Mouse (Mus musculus) cerebellum, adult 2 months (tissue): ENCODE measurements around the gene Adh7. TPM values are rescaled to one million over a fixed set of nuclear protein-coding genes. Genes with fewer than 3 reads are reported as not detected.
A peak's percentile ranks its signal among the peaks of the same experiment; 100 is the strongest.

Source experiments
- DNase-seq, 2 experiments: peaks; one replicate each; pipeline ENCODE4 v3.0.0; 2021
- H3K27ac ChIP-seq: fragments of 200-500 bp; 2 replicates; pipeline ENCODE4 v1.5.1; 2012; ENCODE audit warnings: low read length, control low read depth, inconsistent platforms; ENCODE audit not compliant: insufficient read depth
- H3K27me3 ChIP-seq: fragments of 200-500 bp; 2 replicates; pipeline ENCODE4 v1.6.1; 2012; ENCODE audit warnings: inconsistent platforms, mild to moderate bottlenecking, low read length, moderate library complexity; ENCODE audit not compliant: control insufficient read depth, insufficient read depth
- H3K4me1 ChIP-seq: fragments of 200-500 bp; 2 replicates; pipeline ENCODE4 v1.6.1; 2011; ENCODE audit warnings: low read length; ENCODE audit not compliant: control insufficient read depth, insufficient read depth
- H3K4me3 ChIP-seq: fragments of 200-500 bp; replicated peaks from 2 replicates; pipeline ENCODE3; 2011; ENCODE audit warnings: mild to moderate bottlenecking, low read depth, low read length, control low read depth; ENCODE audit not compliant: insufficient read depth
- CTCF ChIP-seq: fragments of 200-500 bp; IDR thresholded peaks from 2 replicates; pipeline ENCODE4 v1.5.1; 2011; ENCODE audit warnings: low read depth, mild to moderate bottlenecking, control low read depth, low read length, moderate library complexity, borderline replicate concordance; ENCODE audit not compliant: insufficient read depth
- POLR2A ChIP-seq: fragments of 200-500 bp; IDR thresholded peaks from 2 replicates; pipeline ENCODE4 v1.6.1; 2011; ENCODE audit warnings: low read length, control low read depth, borderline replicate concordance; ENCODE audit not compliant: insufficient read depth
- WGBS: fragments of 180-500 bp; shearing (Covaris S2); methylation state at CpG from one replicate; pipeline ENCODE4 v1.1.7; 2018; 5-methylcytosine and 5-hydroxymethylcytosine counted together
- polyA plus RNA-seq: library from polyadenylated mRNA; depleted of rRNA; stranded (reverse); fragments of >200 nt; gene quantifications from 2 replicates; pipeline ENCODE4 v1.2.3, GENCODE M21; 2012

Adh7 gene
- polyA plus RNA-seq, 1 experiment, result not detected

GRCm38 (mm10) chr3:138247241-138247640 lies 29.7 kb downstream of the Adh7 start:
- H3K27me3 ChIP-seq, result no peaks in the 10 kb centered on the region
- no peak overlapping the region for H3K27ac ChIP-seq
- WGBS, result 87% methylated on average over 4 of the region's 4 CpGs
- TF ChIP-seq POLR2A (no peak), CTCF (no peak)
- no peak overlapping the region for H3K4me3 ChIP-seq
- no peak for DNase-seq
- H3K4me1 ChIP-seq, result no peaks in the 10 kb centered on the region

GRCm38 (mm10) chr3:138248011-138248410 lies 30.5 kb downstream of the Adh7 start:
- no peaks in the 10 kb centered on the region for H3K27me3 ChIP-seq
- H3K27ac ChIP-seq, result no peak overlapping the region
- H3K4me1 ChIP-seq, result no peaks in the 10 kb centered on the region
- H3K4me3 ChIP-seq, result no peak overlapping the region
- TF ChIP-seq CTCF (no peak), POLR2A (no peak)
- no peak for DNase-seq
- 46% methylated on average over 7 of the region's 7 CpGs for WGBS

DNA sequence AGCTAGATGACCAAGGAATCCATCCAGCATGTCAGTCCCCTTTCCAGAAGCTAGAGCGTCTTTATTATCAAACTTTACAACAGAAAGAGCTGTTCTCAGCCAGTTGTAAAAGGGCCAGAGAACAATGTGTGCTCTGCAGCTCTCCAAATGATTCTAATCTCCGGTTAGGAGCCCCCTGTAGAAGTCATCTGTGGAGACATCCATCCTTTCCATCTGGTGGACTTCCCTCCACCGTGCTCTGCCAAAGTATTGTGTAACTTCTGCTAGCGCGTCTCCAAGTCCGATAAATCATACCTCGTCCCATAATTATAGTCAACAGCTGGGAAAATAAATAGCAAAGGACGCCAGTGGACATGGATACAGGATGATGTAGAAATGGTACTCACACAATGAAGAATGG lies 31.2 kb downstream of the Adh7 start:
- Histone ChIP-seq H3K4me1 (no peaks in the 10 kb centered on the region), H3K27ac (no peak overlapping the region), H3K27me3 (no peaks in the 10 kb centered on the region), H3K4me3 (no peak overlapping the region)
- TF ChIP-seq CTCF (no peak), POLR2A (no peak)
- DNase-seq, result peak in 1 of 2 experiments; percentile 8
- WGBS, result 33% methylated on average over 8 of the region's 8 CpGs

DNA sequence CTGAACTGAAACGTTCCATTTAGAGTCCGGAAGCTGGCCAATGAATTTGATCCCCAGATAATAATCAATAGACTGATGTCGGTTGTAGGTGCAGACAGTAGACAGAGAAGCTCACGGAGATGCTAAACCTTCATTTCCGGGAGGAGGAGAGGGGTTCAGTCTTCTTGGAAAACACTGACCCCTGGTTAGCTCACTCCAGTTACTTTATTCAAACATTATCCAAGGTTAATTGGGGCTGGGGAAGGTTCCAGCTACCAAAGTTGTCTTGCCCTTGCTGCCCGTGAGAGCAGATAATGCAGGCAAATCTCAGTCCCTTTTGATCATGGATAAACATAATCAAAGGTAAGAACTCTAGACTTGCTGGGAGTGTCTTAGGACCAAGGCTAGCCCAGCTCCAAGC lies 33.6 kb downstream of the Adh7 start:
- TF ChIP-seq POLR2A (no peak), CTCF (no peak)
- H3K27me3 ChIP-seq, result no peaks in the 10 kb centered on the region
- WGBS, result 89% methylated on average over 6 of the region's 6 CpGs
- no peak for DNase-seq
- H3K4me3 ChIP-seq, result no peak overlapping the region
- no peaks in the 10 kb centered on the region for H3K4me1 ChIP-seq
- no peak overlapping the region for H3K27ac ChIP-seq

DNA sequence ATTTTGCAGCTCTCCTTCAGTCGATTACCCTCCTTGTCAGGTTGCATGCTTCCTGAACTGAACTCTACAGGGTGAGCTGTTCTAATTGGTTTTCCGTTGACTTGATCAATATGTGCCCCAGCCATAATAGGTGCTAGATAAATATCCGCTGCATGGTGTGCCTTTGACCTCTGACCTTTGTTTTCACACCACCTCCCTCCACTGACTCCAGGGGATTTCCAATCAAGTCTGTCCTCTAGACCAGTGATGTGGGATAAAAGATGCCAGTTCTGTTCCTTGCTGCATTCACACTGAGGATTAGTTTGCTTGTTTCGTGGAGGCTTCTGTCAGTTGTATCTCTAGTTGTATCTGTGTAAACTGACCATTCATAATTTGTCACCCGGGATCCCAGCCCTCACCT lies 36.6 kb downstream of the Adh7 start:
- TF ChIP-seq POLR2A, result no peak
- no peak for TF ChIP-seq CTCF
- H3K4me3 ChIP-seq, result no peak overlapping the region
- no peaks in the 10 kb centered on the region for H3K4me1 ChIP-seq
- H3K27ac ChIP-seq, result no peak overlapping the region
- no peaks in the 10 kb centered on the region for H3K27me3 ChIP-seq
- 64% methylated on average over 5 of the region's 5 CpGs for WGBS
- DNase-seq, result no peak

DNA sequence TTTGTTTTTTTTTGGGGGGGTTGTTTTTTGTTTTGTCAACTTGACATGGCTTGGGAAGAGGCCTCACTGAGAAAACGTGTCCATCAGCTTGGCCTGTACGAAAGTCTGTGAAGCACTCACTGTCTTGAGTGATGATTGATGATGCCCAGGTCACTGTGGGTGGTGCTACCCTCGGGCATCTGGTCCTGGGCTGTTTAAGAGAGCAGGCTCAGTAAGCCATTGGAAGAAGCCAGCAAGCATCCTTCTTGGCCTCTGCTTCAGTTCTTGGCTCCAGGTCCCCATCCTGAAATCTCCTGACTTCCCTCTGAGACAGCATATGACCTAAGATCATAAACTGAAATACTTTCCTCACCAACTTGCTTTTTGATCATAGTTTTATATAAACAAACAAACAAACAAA lies 37.8 kb downstream of the Adh7 start:
- 17% methylated on average over 3 of the region's 3 CpGs for WGBS
- Histone ChIP-seq H3K27ac (no peak overlapping the region), H3K4me3 (no peak overlapping the region), H3K4me1 (no peaks in the 10 kb centered on the region), H3K27me3 (no peaks in the 10 kb centered on the region)
- no peak for DNase-seq
- TF ChIP-seq POLR2A (no peak), CTCF (no peak)

DNA sequence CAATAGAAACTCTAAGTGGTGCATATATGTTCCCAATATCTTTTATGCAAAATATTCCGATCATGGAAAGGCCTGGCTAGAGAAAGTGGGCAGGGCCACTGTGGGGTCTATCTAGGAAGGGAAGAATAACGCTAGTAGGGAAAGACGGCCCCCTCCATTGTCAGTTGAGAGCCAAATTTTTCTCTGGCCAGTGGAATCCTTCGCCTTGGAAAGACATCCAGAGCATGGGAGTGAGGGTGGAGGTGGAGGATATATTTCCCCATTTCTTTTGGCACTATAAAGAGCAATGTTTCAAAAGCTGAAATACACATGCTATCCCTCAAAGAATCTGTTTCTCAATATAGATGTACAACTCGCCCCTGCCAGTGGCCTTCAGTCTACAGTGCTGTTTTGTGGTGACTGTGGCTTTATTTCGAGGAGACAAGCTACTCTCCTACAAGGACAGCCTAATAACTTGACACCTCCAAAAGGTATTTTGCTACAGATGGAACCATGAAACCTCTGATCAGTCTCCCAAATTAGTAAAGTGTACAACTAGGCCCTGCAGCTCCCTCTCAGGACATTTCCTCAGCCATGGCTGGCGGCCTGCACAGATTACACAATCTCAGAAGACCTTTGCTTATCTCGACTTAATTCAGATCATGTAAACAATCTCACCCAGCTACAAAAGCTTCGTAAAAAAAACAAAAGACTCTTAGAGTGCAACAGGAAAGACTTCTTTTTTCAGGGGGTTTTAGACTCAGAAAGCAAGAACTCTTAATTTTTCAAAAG lies 38.4 kb downstream of the Adh7 start:
- TF ChIP-seq POLR2A (no peak), CTCF (no peak)

More for the DNA sequence above, 38.4 kb downstream of the Adh7 start:
- no peak overlapping the region for H3K4me3 ChIP-seq
- DNase-seq, result no peak
- no peaks in the 10 kb centered on the region for H3K27me3 ChIP-seq
- H3K27ac ChIP-seq, result no peak overlapping the region
- H3K4me1 ChIP-seq, result no peaks in the 10 kb centered on the region
- 67% methylated on average over 9 of the region's 9 CpGs for WGBS
